Mouse (Mus musculus): ENCODE data around the gene Evi5l.

- TF ChIP-seq POLR2A (IDR thresholded peaks at IDR 0.05; ENCODE audit: insufficient read depth, low read length) = no peak
- peak; percentile 91 for TF ChIP-seq EP300 (IDR thresholded peaks at IDR 0.05; ENCODE audit: insufficient read depth, low read depth, low read length)
Observed at GRCm38 (mm10) chr8:4147272-4147671, 19.1 kb upstream of the Evi5l start.
